Mouse (Mus musculus) megakaryocyte, embryonic 14.5 days (primary cell): ENCODE results near the gene H2-Ob. TPM values are rescaled to one million over a fixed set of nuclear protein-coding genes. Genes with fewer than 3 reads are reported as not detected.

Experiments
- H3K27me3 ChIP-seq: replicated peaks from 2 replicates; pipeline ENCODE3; 2012; ENCODE audit warnings: inconsistent platforms
- H3K36me3 ChIP-seq: replicated peaks from 2 replicates; pipeline ENCODE3; 2012; ENCODE audit warnings: low read length, inconsistent platforms, mixed read lengths
- H3K4me1 ChIP-seq: 2 replicates; pipeline ENCODE4 v1.6.1; 2012; ENCODE audit warnings: inconsistent platforms
- H3K4me3 ChIP-seq: replicated peaks from 2 replicates; pipeline ENCODE3; 2012; ENCODE audit warnings: moderate library complexity, mild to moderate bottlenecking, inconsistent platforms
- H3K9me3 ChIP-seq: 2 replicates; pipeline ENCODE4 v1.6.1; 2012; ENCODE audit warnings: inconsistent platforms
- FLI1 ChIP-seq: IDR thresholded peaks from 2 replicates; pipeline ENCODE4 v1.6.1; 2012; ENCODE audit warnings: low read length, inconsistent platforms, mixed read lengths
- GATA1 ChIP-seq: IDR thresholded peaks from 3 replicates; pipeline ENCODE4 v1.6.1; 2012; ENCODE audit warnings: mixed read lengths, low read length, inconsistent platforms, borderline replicate concordance
- polyA plus RNA-seq: library from polyadenylated mRNA; stranded (reverse); fragments of >175 nt; gene quantifications from 2 replicates; pipeline ENCODE4 v1.2.3, GENCODE M21; 2012; ENCODE audit warnings: low replicate concordance; ENCODE audit not compliant: insufficient read depth

Gene H2-Ob
- polyA plus RNA-seq, 1 experiment = 0.76 TPM

DNA sequence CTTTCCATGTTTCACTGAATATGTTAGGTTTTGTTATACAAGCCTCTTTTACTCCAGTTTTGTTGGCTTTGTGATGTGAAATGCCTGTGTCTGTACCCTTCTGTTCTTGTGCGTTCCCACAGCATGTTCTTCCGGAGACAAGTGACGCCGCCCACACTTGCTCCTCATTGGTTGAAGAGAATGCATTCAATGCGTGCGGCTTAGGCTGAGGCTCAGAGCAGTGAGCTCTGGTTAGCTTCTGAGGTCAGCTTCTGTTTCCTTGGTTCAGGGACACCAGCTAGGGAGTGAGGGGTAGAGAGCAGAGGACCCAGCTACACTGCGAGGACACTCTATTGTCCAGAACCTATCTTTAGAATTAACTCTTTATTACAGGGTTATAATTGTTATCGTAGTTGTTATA lies 52.9 kb downstream of the H2-Ob start:
- TF ChIP-seq FLI1 = no peak
- no peak for TF ChIP-seq GATA1
- Histone ChIP-seq H3K4me1 (peaks cover 51% of the 10 kb centered on the region), H3K36me3 (no peaks in the 10 kb centered on the region), H3K27me3 (no peaks in the 10 kb centered on the region), H3K9me3 (no peaks in the 10 kb centered on the region), H3K4me3 (peak overlapping the region; percentile 77)

DNA sequence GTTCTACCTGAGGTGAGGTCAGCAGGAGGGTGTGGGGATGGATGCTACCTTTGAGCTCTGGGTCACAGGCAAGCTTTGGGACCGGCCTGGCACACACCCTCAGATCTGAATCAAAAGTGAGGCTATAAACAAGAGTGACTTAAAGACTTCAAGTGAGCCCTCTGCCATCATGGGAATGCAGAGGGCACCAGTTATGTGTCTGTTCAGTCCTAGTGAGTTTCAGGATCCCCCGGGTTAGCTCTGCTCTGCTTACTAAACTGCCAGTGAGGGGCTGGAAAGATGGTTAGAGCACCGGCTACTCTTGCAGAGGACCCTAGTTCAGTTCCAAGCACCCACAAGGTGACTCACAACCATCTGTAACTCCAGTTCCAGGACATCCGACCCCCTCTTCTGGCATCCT lies 53.9 kb downstream of the H2-Ob start:
- no peaks in the 10 kb centered on the region for H3K27me3 ChIP-seq
- peaks cover 48% of the 10 kb centered on the region for H3K4me1 ChIP-seq
- TF ChIP-seq GATA1 (no peak), FLI1 (no peak)
- H3K36me3 ChIP-seq = no peaks in the 10 kb centered on the region
- H3K4me3 ChIP-seq = no peak overlapping the region
- no peaks in the 10 kb centered on the region for H3K9me3 ChIP-seq

- H3K9me3 ChIP-seq = no peaks in the 10 kb centered on the region
- no peaks in the 10 kb centered on the region for H3K36me3 ChIP-seq
- no peak for TF ChIP-seq GATA1
- no peak for TF ChIP-seq FLI1
- H3K4me3 ChIP-seq = no peak overlapping the region
- H3K4me1 ChIP-seq = peaks cover 46% of the 10 kb centered on the region
- peaks cover 5% of the 10 kb centered on the region for H3K27me3 ChIP-seq
These were observed 54.8 kb downstream of the H2-Ob start for GRCm38 (mm10) chr17:34293533-34293932.

- Histone ChIP-seq H3K36me3 (no peaks in the 10 kb centered on the region), H3K4me3 (no peak overlapping the region), H3K27me3 (peaks cover 5% of the 10 kb centered on the region), H3K4me1 (peaks cover 46% of the 10 kb centered on the region), H3K9me3 (no peaks in the 10 kb centered on the region)
- TF ChIP-seq GATA1 = no peak
- TF ChIP-seq FLI1 = no peak
These were observed 55.5 kb downstream of the H2-Ob start for GRCm38 (mm10) chr17:34294249-34294648.

DNA sequence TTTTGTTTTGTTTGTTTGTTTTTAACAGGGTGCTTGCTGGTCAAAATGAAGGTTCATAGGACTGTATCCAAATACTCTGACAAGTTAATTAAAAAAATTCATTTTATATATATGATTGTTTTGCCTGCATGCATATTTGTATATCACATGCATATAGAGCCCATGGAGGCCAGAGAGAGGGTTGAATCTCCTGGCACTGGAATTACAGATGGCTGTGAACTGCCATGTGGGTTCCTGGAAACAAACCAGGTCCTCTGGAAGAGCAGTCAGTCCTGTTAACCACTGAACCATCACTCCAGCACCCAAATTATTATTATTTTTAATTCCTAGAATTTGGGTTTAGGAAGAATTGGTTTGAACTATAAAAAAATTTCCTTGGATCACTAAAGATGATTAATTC lies 56.6 kb downstream of the H2-Ob start:
- Histone ChIP-seq H3K27me3 (peaks cover 5% of the 10 kb centered on the region), H3K36me3 (no peaks in the 10 kb centered on the region), H3K4me1 (peaks cover 46% of the 10 kb centered on the region), H3K9me3 (no peaks in the 10 kb centered on the region), H3K4me3 (no peak overlapping the region)
- TF ChIP-seq GATA1 (no peak), FLI1 (no peak)

DNA sequence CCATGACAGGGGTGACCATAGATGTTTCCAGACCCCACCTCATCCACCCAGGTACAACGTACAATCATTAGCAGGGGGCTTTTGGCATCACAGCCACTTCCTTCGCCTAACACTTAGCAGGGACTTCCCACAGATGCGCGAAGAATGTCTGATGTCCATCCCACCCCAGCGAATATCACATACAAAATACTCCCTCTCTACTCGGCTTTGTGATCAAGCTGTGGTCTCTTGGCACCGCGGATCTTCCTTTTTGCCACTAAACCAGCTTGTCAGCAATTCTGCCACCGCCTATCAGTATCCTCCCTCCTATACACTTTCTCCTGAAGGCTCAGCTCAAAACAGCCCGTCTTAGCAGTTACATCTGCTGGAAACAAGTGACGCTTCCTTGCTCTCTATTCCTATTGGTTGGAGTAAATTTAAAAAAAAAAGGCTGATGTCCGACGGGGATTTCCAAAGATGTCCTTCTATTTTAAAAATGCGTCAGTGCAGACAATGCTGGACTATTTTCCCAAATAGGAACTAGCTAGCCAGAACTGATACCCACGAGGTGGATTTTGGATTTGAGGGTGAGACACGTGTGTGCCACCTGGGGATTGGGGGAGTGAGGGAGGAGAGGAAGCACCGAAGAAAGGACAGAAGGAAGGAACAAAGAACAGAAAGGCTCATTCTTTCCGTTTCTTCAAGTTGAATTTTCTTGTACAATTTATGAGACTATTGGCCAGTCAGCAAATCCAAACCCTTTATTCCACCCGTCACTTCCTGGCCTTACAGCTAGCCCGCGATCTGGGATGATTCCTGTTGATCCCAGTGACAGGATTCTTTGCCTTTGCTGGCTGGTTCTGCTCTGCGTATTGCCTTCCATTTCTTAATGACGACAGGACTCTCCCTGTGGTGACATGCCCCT lies 57.4 kb downstream of the H2-Ob start:
- H3K4me1 ChIP-seq = peaks cover 45% of the 10 kb centered on the region
- H3K4me3 ChIP-seq = peak overlapping the region; percentile 77
- H3K36me3 ChIP-seq = no peaks in the 10 kb centered on the region
- H3K27me3 ChIP-seq = peaks cover 7% of the 10 kb centered on the region
- H3K9me3 ChIP-seq = no peaks in the 10 kb centered on the region
- no peak for TF ChIP-seq FLI1
- no peak for TF ChIP-seq GATA1

DNA sequence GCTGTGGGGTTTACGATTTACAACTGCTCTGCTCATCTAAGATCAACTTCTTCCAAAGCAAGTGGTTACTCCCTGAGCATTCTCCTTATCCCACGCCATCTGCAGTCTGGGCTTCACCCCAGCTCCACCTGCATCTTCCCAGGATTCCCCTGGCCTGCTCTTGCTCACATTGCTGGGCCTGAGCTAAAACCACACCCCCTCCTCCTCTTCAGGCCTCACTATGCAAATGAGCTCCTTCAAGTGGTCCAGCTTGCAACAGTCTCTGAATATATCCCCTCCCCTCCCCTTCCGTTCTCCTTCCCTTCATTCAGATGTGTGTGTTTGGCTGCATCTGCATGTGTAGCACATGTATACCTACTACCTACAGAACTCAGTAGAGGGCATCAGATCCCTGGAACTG lies 60.7 kb downstream of the H2-Ob start:
- Histone ChIP-seq H3K27me3 (peaks cover 9% of the 10 kb centered on the region), H3K9me3 (no peaks in the 10 kb centered on the region), H3K36me3 (no peaks in the 10 kb centered on the region), H3K4me1 (peaks cover 24% of the 10 kb centered on the region), H3K4me3 (no peak overlapping the region)
- TF ChIP-seq GATA1 (no peak), FLI1 (no peak)

DNA sequence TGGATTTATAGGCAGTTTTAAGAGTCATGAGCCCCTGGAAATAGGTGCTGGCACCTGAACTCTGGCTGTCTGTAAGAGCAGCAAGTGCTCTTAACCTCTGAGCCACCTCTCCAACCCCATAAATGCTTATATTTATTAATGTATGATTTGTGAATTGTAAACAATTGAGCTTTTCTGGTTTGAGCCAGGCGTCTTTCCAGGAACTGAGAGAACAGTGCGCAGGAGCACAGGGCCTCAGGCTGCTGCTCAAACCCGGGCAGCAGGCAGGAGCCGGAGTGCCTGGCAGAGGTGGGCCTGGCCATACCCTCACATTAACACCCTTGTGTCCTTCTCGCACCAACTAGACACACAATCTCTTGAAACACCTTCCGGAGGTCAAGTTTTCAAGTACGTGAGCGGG lies 61.4 kb downstream of the H2-Ob start:
- TF ChIP-seq FLI1 = no peak
- no peak for TF ChIP-seq GATA1
- Histone ChIP-seq H3K4me1 (peaks cover 24% of the 10 kb centered on the region), H3K36me3 (no peaks in the 10 kb centered on the region), H3K27me3 (peaks cover 9% of the 10 kb centered on the region), H3K4me3 (no peak overlapping the region), H3K9me3 (no peaks in the 10 kb centered on the region)

DNA sequence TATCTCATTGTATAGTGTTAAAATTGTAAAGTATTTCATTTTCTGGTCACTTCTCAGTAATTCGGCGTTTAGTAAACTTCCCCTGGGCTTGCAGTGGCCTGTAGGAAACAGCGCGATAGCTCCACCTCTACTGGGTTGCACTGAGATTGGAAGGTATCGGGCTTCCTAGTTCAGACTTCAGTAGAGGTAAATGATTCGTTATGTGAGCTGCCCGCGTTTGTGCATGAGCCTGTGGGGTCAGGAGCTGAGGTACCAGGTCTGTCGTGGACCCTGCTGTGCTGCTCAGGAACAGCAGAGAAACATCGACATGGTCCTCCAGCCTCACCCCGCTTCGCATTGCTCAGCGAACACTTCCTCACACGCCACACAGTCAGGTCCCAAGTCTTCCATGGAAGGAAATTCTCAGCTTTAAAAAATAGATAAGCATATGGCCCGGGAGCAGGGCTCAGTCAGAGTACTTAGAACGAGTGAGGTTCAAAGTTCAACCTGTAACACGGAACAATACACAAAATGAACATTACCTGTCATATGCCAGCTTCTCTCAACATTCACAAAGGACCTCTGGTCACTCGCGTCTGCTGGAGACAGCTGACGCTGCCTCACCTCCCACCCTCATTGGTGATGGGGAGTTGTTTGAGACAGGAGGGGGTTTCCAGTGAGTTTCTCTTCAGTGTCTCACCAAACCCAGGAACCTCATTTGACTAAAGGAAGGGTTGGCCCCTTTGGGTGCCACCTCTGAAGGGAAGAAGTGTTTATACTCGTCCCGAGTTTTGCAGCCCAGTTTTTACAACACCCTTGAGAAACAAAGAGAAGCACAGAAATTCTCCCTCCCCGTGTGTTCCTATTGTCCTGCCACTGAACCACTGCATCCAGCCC lies 62.2 kb downstream of the H2-Ob start:
- Histone ChIP-seq H3K36me3 (no peaks in the 10 kb centered on the region), H3K27me3 (peaks cover 9% of the 10 kb centered on the region), H3K4me3 (peak overlapping the region; percentile 59), H3K4me1 (peaks cover 26% of the 10 kb centered on the region), H3K9me3 (no peaks in the 10 kb centered on the region)
- no peak for TF ChIP-seq GATA1
- no peak for TF ChIP-seq FLI1

DNA sequence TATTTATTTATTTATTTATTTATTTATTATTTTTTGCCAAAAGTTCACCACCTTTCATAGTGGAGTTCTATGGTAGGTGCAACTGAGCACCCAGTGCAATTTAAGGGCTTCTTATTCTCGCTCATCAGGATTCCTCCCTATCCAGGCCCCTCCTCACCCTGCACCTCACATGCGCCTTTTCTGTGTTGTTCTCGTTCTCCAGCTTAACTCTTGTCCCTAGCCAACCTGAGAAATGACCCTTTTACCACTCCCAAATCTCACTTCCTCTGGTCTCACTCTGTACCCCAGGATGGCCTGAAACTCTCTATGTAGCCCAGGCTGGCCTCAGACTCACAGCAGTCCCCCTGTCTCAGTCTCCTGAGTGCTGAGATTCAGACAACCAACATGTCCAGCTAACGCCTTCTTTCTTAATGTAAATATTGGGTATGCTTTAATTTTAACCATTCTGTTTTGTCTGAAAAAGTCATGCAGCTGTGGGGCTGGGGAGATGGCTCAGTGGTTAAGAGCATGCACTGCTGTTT lies 63.0 kb downstream of the H2-Ob start:
- no peak for TF ChIP-seq GATA1
- TF ChIP-seq FLI1 = no peak
- peaks cover 26% of the 10 kb centered on the region for H3K4me1 ChIP-seq
- H3K27me3 ChIP-seq = peaks cover 9% of the 10 kb centered on the region
- H3K36me3 ChIP-seq = no peaks in the 10 kb centered on the region
- H3K9me3 ChIP-seq = no peaks in the 10 kb centered on the region
- no peak overlapping the region for H3K4me3 ChIP-seq

GRCm38 (mm10) chr17:34303789-34304188 lies 65.1 kb downstream of the H2-Ob start:
- Histone ChIP-seq H3K4me1 (peaks cover 33% of the 10 kb centered on the region), H3K27me3 (peaks cover 4% of the 10 kb centered on the region), H3K4me3 (no peak overlapping the region), H3K36me3 (no peaks in the 10 kb centered on the region), H3K9me3 (no peaks in the 10 kb centered on the region)
- TF ChIP-seq GATA1 (no peak), FLI1 (no peak)

Other genes with a start within 250 kb of the H2-Ob start
- gene H2-K1, start 238.6 kb upstream of the H2-Ob start, polyA plus RNA-seq = 144 and 307 TPM in 2 replicates
- 5.3 and 24.9 TPM in 2 replicates for gene Ring1, start 214.2 kb upstream of the H2-Ob start, polyA plus RNA-seq
- gene H2-Ke6, start 210.8 kb upstream of the H2-Ob start, polyA plus RNA-seq = 12.4 and 22.2 TPM in 2 replicates
- gene Slc39a7, start 207.2 kb upstream of the H2-Ob start, polyA plus RNA-seq = 63.6 and 95.7 TPM in 2 replicates
- 66.5 and 117 TPM in 2 replicates for gene Rxrb, start 207.1 kb upstream of the H2-Ob start, polyA plus RNA-seq
- 19.6 and 36.5 TPM in 2 replicates for gene Col11a2, start 199.5 kb upstream of the H2-Ob start, polyA plus RNA-seq
- gene H2-Oa, start 146.6 kb upstream of the H2-Ob start, polyA plus RNA-seq = 9.5 and 12.1 TPM in 2 replicates
- gene H2-DMa, start 119.4 kb upstream of the H2-Ob start, polyA plus RNA-seq = 19.3 and 32.1 TPM in 2 replicates
- gene Brd2, start 116.3 kb upstream of the H2-Ob start, polyA plus RNA-seq = 174 and 242 TPM in 2 replicates
- gene H2-DMb2, start 95.6 kb upstream of the H2-Ob start, polyA plus RNA-seq = 1.5 TPM in 1 of 2 replicates, not detected in the other
- gene H2-DMb1, start 85.8 kb upstream of the H2-Ob start, polyA plus RNA-seq = 1.1 TPM in 1 of 2 replicates, not detected in the other
- 27.1 and 27.9 TPM in 2 replicates for gene Tap1, start 51.4 kb upstream of the H2-Ob start, polyA plus RNA-seq
- gene Psmb9, start 51.1 kb upstream of the H2-Ob start, polyA plus RNA-seq = 15.3 and 32.2 TPM in 2 replicates
- 16.6 and 74.9 TPM in 2 replicates for gene Psmb8, start 41.2 kb upstream of the H2-Ob start, polyA plus RNA-seq
- gene Tap2, start 35.4 kb upstream of the H2-Ob start, polyA plus RNA-seq = 87.3 and 103 TPM in 2 replicates
- gene H2-Ab1, start 18.8 kb downstream of the H2-Ob start, polyA plus RNA-seq = 1.8 TPM in 1 of 2 replicates, not detected in the other
- 0.64 TPM in 1 of 2 replicates, not detected in the other for gene H2-Aa, start 48.9 kb downstream of the H2-Ob start, polyA plus RNA-seq
- gene H2-Eb1, start 67.0 kb downstream of the H2-Ob start, polyA plus RNA-seq = 2.8 TPM in 1 of 2 replicates, not detected in the other
- not detected in 2 replicates for gene H2-Eb2, start 86.8 kb downstream of the H2-Ob start, polyA plus RNA-seq
- gene Btnl2, start 115.9 kb downstream of the H2-Ob start, polyA plus RNA-seq = not detected in 2 replicates
- gene Btnl1, start 138.2 kb downstream of the H2-Ob start, polyA plus RNA-seq = not detected in 2 replicates
- gene BC051142, start 159.9 kb downstream of the H2-Ob start, polyA plus RNA-seq = not detected in 2 replicates
- gene Btnl4, start 238.4 kb downstream of the H2-Ob start, polyA plus RNA-seq = not detected in 2 replicates